Mouse (Mus musculus): ENCODE measurements at regions not wholly inside any gene's neighbourhood (a gene's known extent, or its start where the extent isn't known, plus 50 kb on each side); places are given as distances from the start of the nearest gene placed in this dataset.

DNA sequence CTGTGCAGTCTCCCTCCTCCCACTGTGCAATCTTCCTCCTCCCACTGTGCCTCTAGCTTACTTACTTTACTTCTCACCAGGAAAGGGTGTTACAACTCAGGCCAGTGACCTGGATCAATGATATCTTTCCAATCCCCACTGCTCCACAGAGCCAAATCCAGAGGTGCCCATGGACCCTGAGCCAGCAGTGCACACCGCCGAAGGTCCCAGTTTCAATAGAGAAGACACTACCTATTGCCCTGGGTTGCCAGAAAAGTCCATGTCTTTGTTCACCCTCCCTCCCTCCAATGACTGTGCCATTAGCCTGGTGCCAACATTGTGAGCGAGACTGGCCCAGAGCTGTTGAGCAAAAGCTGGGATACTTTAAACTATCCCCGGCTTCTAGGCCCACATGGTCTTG lies 53.8 kb upstream of the Iqsec3 start:
- TF ChIP-seq POLR2A (IDR thresholded peaks at IDR 0.05; ENCODE audit: low read depth, low read length), result no peak
- TF ChIP-seq CTCF (conservative IDR thresholded peaks at IDR 0.05; ENCODE audit: insufficient read depth, insufficient read length, low read depth, low read length), result no peak
- Histone ChIP-seq H3K36me3 (ENCODE audit: control insufficient read depth, insufficient read depth, low read length) (no peaks in the 10 kb centered on the region), H3K27ac (ENCODE audit: insufficient read depth, low read depth, low read length) (no peak overlapping the region), H3K27me3 (replicated peaks; ENCODE audit: control insufficient read depth, insufficient read depth, low read length) (no peaks in the 10 kb centered on the region), H3K4me3 (ENCODE audit: insufficient read depth, low read depth, low read length) (no peak overlapping the region), H3K4me1 (ENCODE audit: control insufficient read depth, insufficient read depth, low read length) (no peaks in the 10 kb centered on the region)
- DNase-seq, result no peak
- 90% methylated on average over 4 of the region's 4 CpGs for WGBS

DNA sequence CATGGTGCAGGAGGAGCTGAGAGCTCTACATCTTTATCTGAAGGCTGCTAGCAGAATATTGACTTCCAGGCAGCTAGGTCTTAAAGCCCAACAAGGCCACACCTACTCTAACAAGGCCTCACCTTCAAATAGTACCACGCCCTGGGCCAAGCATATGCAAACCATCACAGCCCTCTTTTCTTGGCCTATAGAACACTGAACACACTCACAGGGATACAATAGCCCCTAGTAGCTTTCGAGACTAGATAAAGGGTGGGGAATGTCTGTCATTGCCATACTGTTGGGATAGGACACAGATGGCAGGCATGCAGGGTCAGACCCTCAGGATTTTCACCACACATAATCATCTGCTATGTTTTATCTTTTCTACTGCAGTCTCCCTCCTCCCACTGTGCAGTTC lies 52.6 kb upstream of the Iqsec3 start:
- no peaks in the 10 kb centered on the region for H3K27me3 ChIP-seq (replicated peaks; ENCODE audit: control insufficient read depth, insufficient read depth, low read length)
- H3K27ac ChIP-seq (ENCODE audit: insufficient read depth, low read depth, low read length), result no peak overlapping the region
- no peaks in the 10 kb centered on the region for H3K36me3 ChIP-seq (ENCODE audit: control insufficient read depth, insufficient read depth, low read length)
- DNase-seq, result no peak
- no peak for TF ChIP-seq CTCF (conservative IDR thresholded peaks at IDR 0.05; ENCODE audit: insufficient read depth, insufficient read length, low read depth, low read length)
- TF ChIP-seq POLR2A (IDR thresholded peaks at IDR 0.05; ENCODE audit: low read depth, low read length), result no peak
- H3K4me1 ChIP-seq (ENCODE audit: control insufficient read depth, insufficient read depth, low read length), result no peaks in the 10 kb centered on the region
- no peak overlapping the region for H3K4me3 ChIP-seq (ENCODE audit: insufficient read depth, low read depth, low read length)
- WGBS, result 92% methylated on average over 2 of the region's 2 CpGs

DNA sequence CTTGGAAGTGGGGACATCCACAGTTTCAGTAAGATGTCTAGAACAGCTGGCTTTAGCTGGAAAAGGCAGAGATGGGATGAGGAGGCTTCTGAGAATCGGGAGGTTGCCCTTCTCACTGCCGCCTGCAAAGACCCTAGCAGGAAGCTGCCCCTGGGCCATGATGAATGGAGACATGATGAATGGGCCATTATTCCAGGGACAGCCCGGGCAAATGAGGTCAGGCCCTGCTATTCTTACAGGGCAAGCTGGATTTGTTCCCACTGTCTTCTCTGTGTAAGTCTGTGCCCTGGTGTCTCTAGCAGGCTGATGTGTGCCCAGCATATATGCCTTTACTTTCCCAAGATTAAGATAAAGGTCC lies 51.1 kb upstream of the Iqsec3 start:
- no peak overlapping the region for H3K27ac ChIP-seq (ENCODE audit: insufficient read depth, low read depth, low read length)
- H3K36me3 ChIP-seq (ENCODE audit: control insufficient read depth, insufficient read depth, low read length), result no peaks in the 10 kb centered on the region
- no peaks in the 10 kb centered on the region for H3K27me3 ChIP-seq (replicated peaks; ENCODE audit: control insufficient read depth, insufficient read depth, low read length)
- H3K4me1 ChIP-seq (ENCODE audit: control insufficient read depth, insufficient read depth, low read length), result no peaks in the 10 kb centered on the region
- no peak overlapping the region for H3K4me3 ChIP-seq (ENCODE audit: insufficient read depth, low read depth, low read length)
- TF ChIP-seq POLR2A (IDR thresholded peaks at IDR 0.05; ENCODE audit: low read depth, low read length) (no peak), CTCF (conservative IDR thresholded peaks at IDR 0.05; ENCODE audit: insufficient read depth, insufficient read length, low read depth, low read length) (no peak)
- WGBS, result 24% methylated on average over 3 of the region's 3 CpGs
- no peak for DNase-seq

DNA sequence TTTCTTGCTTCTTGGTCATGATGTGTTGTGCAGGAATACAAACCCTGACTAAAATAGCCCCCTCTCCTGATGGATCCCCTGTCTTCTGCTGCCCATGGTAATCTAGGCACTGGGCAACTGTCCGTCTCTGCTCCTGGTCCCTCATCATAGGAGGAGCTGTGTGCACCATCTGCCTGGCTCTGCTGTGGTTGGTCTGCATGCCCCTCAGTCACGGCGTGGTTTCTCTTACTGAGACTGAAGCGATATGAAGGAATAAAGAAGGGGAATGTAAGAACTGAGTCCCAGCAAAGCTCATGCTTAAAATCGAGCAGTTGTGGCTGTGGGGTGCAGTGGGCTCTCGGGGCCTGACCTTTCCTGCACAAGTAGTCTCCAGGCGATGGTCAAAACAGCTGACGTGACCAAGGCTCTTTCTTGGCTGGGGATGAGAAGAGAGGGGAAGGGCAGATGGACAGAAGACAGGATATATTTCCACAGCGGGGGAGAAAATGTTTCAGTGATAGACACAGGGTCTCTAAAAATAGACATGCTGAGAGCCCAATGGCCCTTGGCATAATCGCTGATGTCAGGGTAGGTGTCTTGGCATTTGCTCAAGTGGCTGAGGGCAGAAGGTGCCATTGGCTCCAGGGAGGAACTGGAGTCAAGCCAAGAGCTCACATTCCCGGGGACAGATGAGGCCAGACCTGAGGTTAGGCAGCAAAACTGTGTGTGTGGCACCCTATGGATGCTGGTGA lies 50.6 kb upstream of the Iqsec3 start:
- H3K27ac ChIP-seq (ENCODE audit: insufficient read depth, low read depth, low read length), result no peak overlapping the region
- peak; percentile 23 for DNase-seq
- H3K36me3 ChIP-seq (ENCODE audit: control insufficient read depth, insufficient read depth, low read length), result no peaks in the 10 kb centered on the region
- WGBS, result 60% methylated on average over 11 of the region's 11 CpGs
- no peak for TF ChIP-seq CTCF (conservative IDR thresholded peaks at IDR 0.05; ENCODE audit: insufficient read depth, insufficient read length, low read depth, low read length)
- no peak for TF ChIP-seq POLR2A (IDR thresholded peaks at IDR 0.05; ENCODE audit: low read depth, low read length)
- H3K4me1 ChIP-seq (ENCODE audit: control insufficient read depth, insufficient read depth, low read length), result no peaks in the 10 kb centered on the region
- no peak overlapping the region for H3K4me3 ChIP-seq (ENCODE audit: insufficient read depth, low read depth, low read length)
- no peaks in the 10 kb centered on the region for H3K27me3 ChIP-seq (replicated peaks; ENCODE audit: control insufficient read depth, insufficient read depth, low read length)
